Mouse (Mus musculus) left cerebral cortex, postnatal 36 days (tissue): ENCODE measurements around the gene Cfap54. TPM values are rescaled to one million over a fixed set of nuclear protein-coding genes. Genes with fewer than 3 reads are reported as not detected.
A peak's percentile ranks its signal among the peaks of the same experiment; 100 is the strongest.

Source experiments
- DNase-seq, 2 experiments: peaks; one replicate each; pipeline ENCODE4 v3.0.0; 2021 to 2022; ENCODE audit warnings: low spot score in 2 of 2, mixed read lengths in 1 of 2
- intact Hi-C: fragments of 180-260 bp; cut with DNase I; formaldehyde crosslinking; loops from one replicate; pipeline ENCODE4 v1.15.1; 2025
- total RNA-seq, 2 experiments: library from RNA; stranded (reverse); gene quantifications; 2 replicates each; pipeline ENCODE4 v1.2.3; 2021

Cfap54 gene
- 10 to 100 TPM; 15.8 to 26.5 TPM for total RNA-seq

DNA sequence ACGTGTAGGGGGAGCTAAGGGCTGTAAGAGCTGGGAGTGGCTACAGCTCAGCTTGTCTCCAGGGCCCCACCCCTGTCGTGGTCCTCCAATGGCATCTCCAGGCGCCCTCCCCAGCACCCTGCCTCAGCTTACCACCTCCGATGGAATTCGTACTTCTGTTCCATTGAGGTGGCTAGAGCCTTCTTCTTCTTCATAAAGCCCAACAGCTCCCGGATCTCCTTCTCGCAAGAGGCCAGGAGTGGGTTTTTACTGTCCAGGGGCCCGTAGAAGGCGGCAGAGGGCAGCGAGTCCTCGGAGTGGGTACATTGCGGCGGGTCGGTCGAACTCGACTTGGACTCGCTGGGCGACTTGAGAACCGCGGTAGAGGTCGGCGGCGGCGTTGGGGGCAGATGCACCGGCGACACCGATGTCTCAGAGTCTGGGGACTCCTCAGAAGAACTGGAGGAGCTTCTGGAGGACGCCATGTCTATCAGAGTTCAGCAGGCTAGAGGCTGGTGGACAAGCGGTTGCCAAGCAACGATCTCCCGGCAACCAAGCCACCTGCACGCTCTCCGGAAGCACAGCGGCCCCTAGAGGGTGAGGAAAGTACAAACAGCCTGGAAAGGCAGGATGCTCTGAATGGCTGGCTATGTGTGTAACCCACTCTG, at the start of gene Cfap54:
Gene Cfap54, minus strand, starts transcription at position 486 of the 647 bp plus-strand sequence.
- peak; percentile 87 to 89 for DNase-seq
- intact Hi-C loops: loop anchor here (10.0 kb wide), 1 partner anchor 84 kb away; the partner anchor contains the start of gene Cdk17

DNA sequence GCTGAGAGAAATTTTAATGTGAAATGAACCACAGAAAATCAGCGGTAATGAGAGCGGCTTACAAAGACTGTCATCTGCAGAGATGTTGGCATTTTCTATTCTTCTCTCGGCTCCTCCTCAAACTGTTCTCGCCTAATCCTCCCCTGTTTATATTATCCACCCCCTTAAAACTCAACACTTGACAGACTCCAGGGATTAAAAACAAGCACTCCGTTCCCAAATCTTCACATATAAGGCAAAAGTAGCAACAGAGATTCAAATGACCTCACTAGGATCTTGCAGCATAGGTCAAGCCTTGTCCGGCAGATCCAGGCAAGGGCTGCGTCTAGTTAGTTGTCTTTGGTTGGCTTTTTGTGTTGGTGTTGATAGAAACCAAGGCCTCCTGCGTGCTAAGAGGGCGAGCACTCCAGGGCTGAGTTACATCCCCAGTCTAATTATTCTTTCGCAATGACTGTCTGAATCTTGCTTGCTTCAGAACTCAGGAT, 49.1 kb upstream of the Cfap54 start:
- intact Hi-C loops: no loop called here
- no peak for DNase-seq

DNA sequence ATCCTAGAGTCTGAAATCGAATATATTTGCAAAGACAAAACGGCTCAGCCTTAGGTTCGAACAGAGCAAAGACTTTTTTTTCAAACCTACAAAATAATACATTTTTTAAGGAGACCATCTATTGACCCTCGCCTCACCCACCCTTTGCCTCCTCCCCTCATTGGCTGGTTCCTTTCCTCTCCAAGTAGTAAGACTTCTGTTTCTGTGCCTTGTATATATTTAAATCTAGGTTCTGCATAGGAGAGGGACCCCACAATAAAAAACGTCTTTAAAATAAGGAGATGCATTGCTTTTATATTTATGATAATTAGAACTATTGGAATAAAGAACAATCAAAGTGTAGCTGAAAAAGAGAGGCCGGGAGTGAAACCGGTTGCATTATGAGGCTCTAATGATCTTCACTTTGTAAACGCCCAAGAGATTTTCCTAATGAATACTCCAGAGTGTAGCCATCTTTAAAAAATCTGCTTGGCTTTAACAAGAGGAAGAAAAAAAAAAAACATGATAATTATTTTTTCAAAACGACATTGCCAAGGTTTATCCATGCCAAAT, 48.6 kb upstream of the Cfap54 start:
- intact Hi-C loops: no loop called here
- no peak for DNase-seq

DNA sequence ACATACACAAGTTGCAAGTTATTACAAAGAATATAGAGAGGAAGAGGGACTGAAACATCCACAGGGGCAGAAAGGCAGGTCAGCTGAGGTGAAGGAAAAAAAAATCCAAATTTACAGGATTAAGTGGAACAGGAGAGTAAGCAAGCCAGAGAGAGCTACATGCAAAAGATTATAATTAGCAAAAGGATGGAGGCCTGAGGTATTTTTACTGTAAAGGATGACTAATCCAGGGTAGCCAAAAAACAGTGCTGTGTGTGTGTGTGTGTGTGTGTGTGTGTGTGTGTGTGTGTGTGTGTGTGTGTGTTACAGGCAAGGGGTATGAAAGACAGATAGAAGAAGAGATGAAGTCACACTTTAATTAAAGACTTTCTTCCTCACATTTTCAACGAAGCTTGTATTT, 47.9 kb upstream of the Cfap54 start:
- intact Hi-C loops: no loop called here
- no peak for DNase-seq

DNA sequence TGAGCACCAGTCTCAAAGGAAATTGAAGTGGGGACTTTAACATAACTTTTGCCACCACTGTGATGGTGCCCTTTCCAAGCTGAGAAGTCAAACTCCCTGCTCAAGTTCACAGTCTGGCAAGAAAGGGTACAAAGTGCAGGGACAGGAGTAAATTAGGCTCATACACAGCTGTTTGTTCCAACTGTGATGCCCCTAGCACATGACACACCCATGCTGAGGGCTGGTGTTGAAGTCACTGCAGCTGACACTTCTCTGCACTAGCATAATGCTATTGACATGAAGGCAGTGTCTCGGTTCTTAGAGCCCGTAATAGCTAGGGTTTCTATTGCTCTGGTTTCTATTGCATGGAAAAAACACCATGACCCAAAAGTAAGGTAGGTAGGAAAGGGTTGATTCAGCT, 47.1 kb upstream of the Cfap54 start:
- intact Hi-C loops: no loop called here
- DNase-seq: no peak

DNA sequence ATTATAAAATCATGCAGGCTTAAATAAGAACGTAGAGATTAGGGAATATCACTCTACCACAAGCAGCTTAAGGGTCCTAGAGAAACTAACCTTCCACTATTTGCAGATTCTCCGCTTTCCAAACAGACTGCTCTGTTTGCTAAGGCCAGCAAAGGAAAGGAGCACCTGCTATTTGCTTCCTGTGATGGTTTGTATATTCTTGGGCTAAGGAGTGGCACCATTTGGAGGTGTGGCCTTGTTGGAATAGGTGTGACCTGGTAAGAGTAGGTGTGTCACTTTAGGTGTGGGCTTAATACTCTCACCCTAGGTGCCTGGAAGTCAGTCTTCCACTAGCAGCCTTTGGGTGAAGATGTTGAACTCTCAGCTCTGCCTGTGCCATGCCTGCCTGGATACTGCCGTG, 44.6 kb upstream of the Cfap54 start:
- intact Hi-C loops: no loop called here
- no peak for DNase-seq

DNA sequence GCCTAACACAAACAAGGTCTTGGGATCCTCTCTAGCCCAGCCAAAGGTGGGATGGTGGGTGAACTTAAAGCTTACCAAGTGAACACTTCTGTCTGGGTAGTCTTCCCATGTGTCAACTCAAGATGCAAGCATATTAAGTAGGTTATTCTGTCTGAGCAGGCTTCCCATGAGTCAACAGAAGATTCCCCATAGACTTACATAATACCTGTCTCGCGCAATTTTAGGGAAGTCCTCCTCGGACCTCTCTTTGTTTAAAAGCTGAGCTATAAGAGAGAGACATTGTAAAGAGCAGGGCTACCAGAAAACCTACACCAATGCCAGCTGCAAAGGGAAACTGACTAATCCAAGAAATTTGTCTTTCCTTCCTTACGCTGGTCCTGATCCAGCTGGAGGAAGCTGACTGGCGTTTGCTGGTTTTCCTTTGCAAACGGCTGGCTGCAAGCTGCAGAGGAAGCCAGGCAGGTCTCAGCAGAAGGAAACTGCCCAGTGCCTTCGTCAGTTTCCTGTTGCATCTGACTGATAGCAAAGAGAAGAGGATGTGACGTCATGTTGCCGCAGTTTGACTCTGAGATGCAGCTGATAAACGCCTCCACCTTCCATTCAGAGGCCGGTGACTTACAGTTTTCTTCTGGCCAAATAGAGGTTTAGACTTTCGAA, 42.7 kb upstream of the Cfap54 start:
- peak in 1 of 2 experiments; percentile 37 for DNase-seq

DNA sequence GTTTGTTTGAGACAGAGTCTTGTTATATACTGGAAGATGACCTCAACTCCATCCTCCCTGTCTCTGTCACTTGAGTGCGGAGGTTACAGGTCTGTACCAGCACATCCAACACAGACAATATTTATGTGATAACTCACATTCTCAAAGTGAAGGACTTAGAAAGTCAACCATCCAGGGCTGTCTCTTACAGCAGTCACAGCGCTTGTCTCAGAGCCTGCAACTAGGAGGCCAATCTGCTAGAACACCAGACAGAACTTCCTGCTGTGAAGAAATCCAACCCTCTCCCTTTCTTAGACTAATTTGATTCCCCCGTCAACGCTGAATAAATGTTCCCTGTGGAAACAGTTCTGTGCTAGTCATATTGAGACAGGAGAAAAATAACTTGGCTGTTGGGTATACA, 41.9 kb upstream of the Cfap54 start:
- no peak for DNase-seq
- intact Hi-C loops: no loop called here

More for the DNA sequence above, 42.7 kb upstream of the Cfap54 start:
- intact Hi-C loops: no loop called here

DNA sequence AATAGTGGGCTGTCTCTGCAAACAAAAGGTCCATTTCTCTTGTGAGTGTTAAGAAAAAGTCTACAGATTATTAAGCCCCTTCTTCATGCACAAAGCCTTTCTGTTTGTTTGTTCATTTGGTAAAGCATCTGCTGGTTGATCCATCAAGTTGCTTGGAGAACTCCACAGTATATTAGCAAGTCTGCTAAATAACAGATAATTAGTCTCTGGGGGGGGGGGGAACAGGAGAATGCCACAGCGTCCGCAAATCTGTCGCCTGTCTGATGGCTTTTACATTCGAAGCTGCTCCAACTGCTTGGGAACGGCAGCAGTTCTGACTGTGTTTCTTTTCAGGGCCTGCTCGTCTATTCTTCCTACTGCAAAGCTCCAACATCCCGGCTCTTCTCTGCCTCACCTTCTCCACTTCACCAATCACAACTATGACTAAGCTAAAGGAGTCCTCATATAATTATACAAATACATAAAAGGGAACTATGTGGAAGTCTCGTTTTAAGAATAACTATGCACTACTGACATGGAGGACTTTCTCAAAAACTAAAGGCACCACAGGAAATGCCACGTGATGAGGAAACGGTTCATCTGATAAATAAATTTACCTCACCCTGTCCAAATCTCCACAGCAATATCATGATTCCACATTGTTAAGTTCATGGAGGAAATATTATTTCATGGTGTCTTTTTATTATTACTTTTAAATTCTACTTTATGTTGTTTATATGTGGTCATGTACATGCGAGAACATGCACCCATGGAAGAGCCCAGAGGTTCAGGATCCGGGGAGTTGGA, 41.2 kb upstream of the Cfap54 start:
- intact Hi-C loops: no loop called here
- DNase-seq: no peak

DNA sequence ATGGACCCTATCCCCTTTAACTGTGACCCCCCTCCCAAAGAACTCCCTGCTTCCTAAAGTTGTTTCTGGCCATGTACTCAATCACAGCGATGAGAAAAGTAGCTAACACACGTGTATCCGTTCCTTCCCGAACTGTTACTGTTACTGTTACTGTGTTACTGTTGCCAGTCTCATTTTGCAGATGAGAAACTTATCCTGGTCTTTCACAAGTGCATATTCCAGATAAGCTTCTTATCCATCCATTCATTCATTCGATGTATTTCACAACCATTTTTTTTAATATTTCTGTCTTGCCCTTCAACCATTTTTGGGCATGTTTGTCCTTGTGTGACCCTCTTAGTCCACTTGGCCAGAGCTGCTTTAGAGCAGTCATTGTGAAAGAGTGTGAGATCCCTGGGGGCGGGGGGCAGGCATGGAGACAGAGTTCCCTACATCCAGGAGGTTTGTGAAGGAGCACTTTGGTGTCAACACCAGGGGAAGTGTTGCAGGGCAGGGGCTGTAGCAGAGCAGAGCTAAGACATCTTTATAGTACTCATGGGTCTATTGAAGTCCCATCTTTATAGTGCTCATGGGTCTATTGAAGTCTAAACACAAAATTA, 39.9 kb upstream of the Cfap54 start:
- intact Hi-C loops: no loop called here
- DNase-seq: no peak

DNA sequence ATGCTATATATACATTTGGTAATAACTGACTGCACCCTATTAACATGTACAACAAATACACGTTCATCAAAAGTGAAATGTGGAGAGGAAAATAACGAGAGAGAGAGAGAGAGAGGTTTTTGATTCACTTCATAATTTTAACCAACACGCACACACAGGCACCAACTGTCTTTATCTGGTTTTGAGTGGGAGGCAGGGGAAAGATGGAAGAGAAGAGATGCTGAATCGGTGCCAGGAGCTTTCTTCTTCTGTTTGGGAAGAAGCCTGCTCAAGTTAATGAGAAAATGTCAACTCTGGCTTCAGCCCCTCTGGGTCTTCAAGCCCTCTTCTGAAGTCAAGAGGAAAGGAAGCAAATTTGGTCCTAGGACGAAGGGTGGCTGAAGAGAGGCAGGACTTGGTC, 38.4 kb upstream of the Cfap54 start:
- peak; percentile 38 to 56 for DNase-seq
- intact Hi-C loops: no loop called here

DNA sequence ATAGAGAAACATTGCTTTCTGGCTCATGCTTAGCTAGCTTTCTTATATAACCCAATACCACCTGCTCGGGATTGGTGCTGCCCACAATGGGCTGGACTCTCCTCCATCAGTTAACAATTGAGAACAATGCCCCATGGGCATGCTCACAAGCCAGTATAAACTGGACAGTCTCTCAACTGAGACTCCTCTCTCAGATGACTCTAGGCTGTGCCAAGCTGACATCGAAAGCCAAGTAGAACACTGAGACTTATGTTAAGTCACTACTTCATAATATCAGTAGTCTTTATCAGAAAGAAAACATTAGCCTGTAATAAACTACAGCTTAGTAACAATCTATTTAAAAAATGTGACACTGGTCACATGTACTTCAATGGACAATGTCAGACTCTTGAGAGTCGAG, 35.2 kb upstream of the Cfap54 start:
- intact Hi-C loops: no loop called here
- no peak for DNase-seq

DNA sequence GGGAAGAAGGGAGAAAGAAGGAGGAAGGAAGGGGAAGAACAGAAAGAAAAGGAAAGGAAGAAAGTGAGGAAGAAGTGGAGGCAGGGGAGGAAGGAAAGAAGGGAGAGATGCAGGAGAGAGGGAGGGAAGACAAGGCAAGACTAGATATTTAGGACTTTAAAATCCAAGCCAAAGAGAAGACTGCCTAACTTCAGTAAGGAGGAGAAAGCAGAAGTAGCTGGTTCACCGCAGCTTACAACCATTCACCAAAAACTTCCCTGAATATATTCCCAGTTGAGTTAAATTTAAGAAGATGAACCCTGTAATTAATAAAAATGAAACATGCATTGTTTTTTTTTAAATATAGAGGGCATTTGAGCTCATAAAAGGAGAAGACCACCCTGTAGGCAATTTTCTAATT, 34.3 kb upstream of the Cfap54 start:
- intact Hi-C loops: no loop called here
- DNase-seq: no peak

DNA sequence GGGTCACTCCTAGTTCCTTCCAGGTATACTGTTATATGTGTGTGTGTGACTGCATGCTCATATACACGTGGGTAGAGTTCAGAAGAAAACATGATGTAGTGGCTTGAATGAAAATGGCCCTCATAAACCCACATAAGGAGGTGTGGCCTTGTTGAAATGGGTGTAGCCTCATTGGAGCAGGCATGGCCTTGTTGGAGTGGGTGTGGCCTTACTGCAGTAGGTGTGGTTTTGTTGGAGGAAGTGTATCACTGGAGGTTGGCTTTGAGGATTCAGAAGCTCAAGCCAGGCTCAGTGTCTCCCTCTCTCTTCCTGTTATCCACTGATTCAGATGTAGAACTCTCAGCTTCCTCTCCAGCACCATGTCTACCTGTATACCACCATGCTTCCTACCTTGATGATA, 33.4 kb upstream of the Cfap54 start:
- DNase-seq: no peak
- intact Hi-C loops: no loop called here

DNA sequence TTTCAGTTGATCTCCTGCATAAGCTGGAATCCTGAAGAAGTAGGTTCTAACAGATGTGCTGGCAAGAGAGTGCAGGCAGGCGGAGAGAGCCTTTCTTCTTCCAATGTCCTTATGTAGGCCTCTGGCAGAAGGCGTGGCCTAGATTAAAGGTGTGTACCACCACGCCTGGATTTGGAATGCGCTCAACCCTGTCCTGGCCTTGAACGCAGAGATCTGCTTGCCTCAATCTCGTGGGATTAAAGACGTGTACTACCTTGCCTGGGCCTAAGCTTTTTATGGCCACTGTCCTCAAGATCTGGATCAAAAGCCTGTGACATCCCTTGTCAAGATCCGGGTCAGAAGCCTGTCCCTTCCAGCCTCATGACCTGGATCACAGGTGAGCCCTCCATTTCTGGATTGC, 32.5 kb upstream of the Cfap54 start:
- intact Hi-C loops: no loop called here

DNA sequence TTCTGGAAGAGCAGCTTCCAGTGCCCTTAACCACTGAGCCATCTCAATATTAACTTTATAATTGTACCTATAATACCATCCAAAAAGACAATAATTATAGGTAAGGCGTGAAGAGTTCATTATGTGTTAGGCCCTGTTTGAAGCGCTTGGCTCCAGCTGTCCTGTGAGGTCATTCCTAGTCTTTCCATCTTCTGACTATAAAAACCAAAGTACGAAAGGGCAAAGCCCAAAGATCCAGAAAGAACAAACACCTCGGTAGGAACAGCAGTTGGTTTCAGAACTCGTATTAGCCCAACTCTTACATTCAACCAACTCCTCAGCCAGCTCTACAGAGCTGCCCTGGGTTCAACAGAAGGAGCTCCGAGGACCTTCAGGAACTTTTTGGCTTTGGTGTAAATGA, 30.6 kb upstream of the Cfap54 start:
- intact Hi-C loops: no loop called here
- DNase-seq: no peak

More for the DNA sequence above, 32.5 kb upstream of the Cfap54 start:
- no peak for DNase-seq

DNA sequence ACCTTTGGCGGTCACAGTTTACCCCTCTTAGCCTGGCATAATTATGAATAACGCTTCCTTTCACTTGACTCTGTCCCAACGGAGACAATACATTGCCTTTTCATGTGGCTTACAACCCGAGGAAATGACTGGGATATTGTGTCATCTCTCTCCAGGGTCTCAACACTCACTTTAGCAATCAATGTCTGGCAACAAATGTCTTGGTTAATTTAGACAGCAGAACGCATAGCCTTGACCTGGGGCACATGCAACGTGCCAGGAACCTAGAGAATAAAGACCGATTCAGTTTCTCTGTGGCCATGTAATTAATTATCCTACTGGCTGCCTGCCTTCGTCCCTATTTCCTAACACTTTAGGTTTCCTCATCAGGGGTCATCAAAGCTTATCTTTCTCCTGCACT, 30.0 kb upstream of the Cfap54 start:
- DNase-seq: no peak
- intact Hi-C loops: no loop called here

DNA sequence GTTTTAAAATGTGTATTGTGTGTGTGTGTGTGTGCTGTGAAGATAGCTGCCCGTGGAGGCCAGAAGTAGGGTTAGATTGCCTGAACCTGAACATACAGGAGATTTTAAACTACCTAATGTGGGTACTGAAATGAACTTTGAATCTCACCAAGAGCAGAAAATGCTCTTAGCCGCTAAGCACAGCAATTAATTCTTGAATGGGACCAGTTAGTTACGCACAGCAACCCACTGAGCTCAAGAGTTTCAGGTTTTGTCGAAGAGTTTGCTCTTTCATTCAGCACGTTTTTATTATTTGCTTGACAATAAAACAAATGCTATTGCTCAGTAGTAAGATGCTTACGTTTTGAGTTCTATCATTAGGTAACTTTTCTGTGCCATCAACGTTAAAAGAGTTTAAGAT, 23.9 kb upstream of the Cfap54 start:
- DNase-seq: no peak
- intact Hi-C loops: no loop called here

DNA sequence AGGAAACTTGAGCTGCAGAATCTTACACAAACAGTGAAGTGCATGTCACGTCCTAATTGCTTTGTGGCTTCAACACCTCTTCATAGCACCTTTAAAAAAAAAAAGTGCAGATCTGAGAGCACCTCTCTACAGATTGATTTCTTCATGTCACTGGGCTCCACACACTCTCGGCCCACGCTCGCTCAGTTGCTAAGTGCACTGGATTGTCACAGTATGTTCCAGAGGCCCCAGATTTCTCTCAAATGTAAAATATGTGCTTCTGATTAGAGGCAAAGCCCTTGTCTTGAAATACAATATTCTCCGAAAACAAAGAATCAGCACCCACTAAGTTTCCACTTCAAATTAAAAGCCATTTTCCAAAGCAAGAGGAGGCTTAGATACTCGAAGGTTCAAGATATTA, 22.9 kb upstream of the Cfap54 start:
- intact Hi-C loops: no loop called here
- DNase-seq: peak; percentile 23 to 28

DNA sequence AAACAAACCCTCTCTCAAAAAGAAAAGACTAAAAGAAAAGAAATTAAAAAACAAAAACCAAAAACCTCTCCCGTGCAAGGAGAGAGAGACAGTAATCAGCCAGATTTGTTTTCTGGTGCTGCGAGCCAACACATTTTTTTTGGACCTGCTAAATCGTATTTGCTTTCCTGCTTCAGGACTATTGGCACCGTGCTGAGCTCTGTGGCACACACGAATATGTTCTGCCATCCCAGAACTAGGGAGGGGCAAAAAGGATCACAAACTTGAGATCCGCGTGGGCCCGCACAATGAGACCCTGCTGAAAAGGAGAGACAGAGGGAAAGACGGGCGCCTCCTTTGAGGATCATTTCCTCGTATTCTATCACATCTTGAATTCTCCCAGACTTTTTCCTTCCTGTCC, 22.3 kb upstream of the Cfap54 start:
- intact Hi-C loops: no loop called here
- DNase-seq: no peak
